Mouse (Mus musculus): ENCODE data around the gene Lysmd4.
A peak's percentile ranks its signal among the peaks of the same experiment; 100 is the strongest.

Lysmd4 gene

GRCm38 (mm10) chr7:67230640-67231140, 8.3 kb downstream of the Lysmd4 start:
- no peak for DNase-seq (ENCODE audit: low spot score in 2 of 2)

DNA sequence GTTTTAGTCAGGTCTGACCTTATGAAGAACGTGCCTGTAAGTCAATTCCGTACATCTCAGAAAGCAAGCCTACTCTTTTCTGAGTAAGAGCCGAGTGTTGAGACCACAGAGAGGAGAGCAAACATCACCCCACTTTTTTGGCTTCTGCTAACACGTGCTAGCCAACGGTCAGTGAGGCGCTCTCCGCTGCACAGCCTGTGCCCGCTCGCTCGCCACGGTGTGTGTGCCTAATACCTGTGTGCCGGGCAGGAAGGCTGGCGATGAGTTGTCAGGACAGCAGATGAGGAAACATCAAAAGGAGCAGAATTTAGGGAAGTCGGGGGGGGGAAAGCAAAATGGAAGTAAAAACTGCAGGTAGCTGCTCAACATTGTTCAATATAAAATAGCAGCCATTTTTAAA, 10.2 kb downstream of the Lysmd4 start:
- no peak for DNase-seq (ENCODE audit: low spot score in 2 of 2)

DNA sequence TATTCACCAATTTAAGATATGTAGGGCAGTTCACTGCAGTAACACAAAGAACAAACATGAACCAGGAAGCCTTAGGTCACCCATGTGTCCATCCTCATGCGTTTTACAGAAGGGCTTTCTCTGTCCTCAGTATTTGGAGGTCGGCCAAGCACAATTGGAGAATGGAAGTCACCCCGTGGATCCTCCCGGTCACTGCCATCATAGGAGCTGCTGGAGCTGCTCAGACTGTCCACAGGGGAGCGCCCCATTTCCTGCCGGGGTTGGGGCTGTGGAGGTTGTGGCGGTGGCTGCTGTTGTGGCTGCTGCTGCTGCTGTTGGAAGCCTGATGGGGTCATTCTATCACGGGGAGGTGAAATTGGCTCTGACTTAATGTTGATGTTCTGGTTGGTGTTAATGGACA, 12.5 kb downstream of the Lysmd4 start:
- no peak for DNase-seq (ENCODE audit: low spot score in 2 of 2)

- DNase-seq (ENCODE audit: low spot score in 2 of 2): no peak
Observed at GRCm38 (mm10) chr7:67236351-67236750, 14.0 kb downstream of the Lysmd4 start.

- no peak for DNase-seq (ENCODE audit: low spot score in 2 of 2)
Observed at GRCm38 (mm10) chr7:67237752-67238151, 15.4 kb downstream of the Lysmd4 start.

- DNase-seq (ENCODE audit: low spot score in 2 of 2): no peak
Observed at GRCm38 (mm10) chr7:67241969-67242368, 19.6 kb downstream of the Lysmd4 start.

DNA sequence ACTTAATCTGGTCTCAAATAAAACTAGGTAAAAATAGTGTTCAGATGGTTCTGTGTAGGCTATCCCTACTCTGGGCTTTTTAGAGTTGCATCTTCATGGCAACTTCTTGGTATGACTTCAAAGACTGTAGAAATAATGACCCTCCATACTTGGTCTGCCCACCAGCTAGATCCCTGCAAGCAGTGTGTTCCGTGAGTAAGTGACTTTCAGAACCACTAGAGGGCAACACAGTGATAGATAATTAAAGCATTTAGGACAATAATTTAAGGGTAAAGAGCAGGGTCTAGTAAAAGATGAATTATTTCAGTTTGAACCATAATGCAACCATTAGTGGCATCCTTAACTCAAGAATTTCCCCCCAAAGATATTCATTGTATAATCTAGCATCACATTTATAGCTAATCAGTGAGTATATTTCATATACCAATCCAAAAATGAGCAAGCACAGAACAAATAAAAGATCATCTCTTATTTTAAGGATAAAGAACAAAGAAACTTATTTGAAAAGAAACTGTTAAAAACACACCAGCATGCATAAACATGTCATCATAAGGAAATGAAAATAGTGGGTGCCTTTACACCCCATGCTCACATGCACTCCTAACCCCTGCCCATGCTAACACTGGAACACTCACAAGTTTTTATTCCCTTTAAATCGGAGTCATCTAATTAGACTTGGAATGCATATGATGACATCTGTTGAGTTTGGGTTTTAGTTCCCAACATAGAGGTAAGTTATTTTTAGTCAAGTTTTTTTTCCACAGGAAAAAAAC, 21.0 kb downstream of the Lysmd4 start:
- no peak for DNase-seq (ENCODE audit: low spot score in 2 of 2)

GRCm38 (mm10) chr7:67243894-67244282, 21.5 kb downstream of the Lysmd4 start:
- DNase-seq (ENCODE audit: low spot score in 2 of 2): no peak

DNA sequence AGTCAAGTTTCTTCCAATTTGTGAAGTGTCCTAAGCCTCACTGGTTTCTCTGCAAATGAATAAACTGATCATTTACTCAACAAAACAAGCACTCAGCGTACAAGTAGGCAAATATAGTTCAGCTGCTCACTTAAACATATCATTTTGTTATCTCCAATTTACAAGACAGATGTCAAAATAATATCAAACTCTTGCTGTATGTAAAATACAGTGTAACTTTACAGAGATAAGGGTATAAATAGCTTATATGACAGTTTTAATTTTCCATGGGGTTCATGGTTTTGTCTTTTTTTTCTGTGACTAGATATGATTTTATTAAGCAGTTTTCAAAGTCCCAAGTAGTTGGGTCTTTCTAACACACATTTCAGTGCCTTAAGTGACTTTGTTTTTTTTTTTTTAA, 22.9 kb downstream of the Lysmd4 start:
- DNase-seq (ENCODE audit: low spot score in 2 of 2): no peak

- DNase-seq (ENCODE audit: low spot score in 2 of 2): no peak
Observed at GRCm38 (mm10) chr7:67246067-67246466, 23.7 kb downstream of the Lysmd4 start.

DNA sequence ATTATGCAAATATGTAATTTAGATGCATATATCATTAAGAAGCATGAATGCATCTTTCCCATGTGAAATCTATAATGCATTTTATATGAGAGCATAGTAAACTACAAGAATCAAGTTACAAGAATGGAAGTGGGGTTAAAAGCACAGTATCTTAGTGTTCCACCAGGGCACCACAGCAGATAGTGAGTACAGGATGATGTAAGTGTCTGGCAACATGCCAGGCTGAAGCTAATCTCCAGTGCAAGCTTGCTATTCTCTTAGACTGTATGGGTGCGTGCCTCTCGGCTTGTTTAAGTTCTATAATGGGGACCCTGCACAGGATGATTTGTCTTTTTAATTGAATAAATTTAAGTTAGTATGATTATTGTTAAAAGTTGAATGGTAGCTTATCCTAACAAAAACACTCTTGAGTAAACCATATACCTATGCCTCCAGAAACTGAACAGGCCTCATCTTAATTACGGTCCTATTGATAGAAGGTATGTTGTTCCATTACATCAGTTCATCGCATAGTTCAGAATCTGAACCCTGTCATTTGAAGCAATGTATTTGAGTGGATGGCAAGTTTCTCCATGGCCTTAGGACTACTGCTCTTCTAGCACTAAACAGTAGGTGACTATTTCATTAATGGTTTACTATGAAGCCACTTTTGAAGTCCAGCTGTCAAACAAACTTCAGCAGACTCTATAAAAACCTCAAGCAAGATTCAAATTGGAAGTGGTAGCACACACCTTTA, 37.7 kb downstream of the Lysmd4 start:
- DNase-seq (ENCODE audit: low spot score in 2 of 2): peak; percentile 43 to 68

DNA sequence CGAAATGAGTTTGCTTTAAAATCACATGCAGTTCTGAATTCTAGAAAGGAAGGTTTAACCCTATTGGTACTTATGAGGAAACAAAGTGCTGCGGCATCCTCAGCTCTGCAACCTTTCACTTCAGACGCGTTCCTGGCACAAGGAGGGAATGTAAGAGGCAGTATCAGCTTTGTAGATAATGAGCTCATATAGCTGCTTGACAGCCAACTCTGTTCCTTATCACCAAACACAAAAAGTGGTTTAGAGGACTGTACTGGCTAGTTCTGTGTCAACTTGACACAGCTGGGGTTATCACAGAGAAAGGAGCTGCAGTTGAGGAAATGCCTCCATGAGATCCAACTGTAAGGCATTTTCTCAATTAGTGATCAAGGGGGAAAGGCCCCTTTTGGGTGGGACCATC, 48.1 kb downstream of the Lysmd4 start:
- DNase-seq (ENCODE audit: low spot score in 2 of 2): peak in 1 of 2 experiments; percentile 11

DNA sequence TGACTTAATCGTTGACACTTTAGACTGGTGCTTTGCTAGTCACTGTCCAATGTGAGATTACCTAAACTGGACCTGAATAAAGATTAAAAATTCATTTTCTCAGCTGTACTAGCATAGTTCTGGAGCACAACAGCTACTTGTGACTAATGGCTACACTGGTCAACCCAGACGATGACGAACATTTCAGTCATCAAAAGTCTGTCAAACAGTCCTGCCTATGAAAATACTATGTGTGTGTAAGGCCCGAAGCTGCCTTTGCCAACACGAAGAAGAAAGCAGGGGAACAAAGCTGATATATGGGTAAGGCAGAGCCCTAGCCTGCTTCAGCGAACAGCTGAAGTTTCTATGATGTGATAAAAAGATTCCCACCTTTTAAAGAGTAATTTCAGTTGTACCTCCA, 61.2 kb downstream of the Lysmd4 start:
- no peak for DNase-seq (ENCODE audit: low spot score in 2 of 2)

GRCm38 (mm10) chr7:67287456-67287855, 65.1 kb downstream of the Lysmd4 start:
- DNase-seq (ENCODE audit: low spot score in 2 of 2): no peak

DNA sequence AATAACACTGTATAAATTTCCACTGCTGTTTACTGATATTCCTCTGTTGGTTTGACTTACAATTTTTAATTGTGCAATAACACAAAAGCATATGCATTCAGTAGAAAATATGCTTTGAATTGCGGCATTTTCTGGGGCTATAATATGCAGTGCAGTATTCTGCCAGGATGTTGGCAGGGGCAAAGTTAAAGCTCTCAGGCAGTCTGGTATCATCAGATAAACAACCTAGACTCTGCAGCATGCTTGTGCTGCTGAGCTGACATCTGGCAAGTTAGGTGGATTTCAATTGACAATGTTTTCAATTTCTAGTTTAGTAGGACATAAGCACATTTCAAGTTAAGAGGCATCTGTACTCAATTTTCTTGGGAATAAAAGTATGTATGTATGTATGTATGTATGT, 69.0 kb downstream of the Lysmd4 start:
- no peak for DNase-seq (ENCODE audit: low spot score in 2 of 2)

DNA sequence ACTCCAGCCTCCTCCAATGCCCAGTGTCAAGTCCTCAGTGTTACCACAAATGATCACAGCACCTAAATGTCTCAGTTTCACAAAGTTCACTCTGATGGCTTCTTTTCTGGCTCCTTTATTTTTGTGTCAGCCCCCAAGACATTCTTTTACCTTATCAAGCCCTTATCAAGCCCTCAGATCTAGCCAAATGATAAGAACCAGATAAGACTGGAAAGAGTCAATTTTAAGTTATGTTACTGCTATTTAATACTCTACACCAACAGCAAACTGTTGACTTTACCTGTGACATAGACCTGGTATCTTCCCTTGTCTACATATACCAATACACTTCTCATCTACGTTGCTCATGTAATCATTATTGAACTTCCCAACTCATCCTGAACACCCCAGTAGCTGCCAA, 74.1 kb downstream of the Lysmd4 start:
- no peak for DNase-seq (ENCODE audit: low spot score in 2 of 2)

DNA sequence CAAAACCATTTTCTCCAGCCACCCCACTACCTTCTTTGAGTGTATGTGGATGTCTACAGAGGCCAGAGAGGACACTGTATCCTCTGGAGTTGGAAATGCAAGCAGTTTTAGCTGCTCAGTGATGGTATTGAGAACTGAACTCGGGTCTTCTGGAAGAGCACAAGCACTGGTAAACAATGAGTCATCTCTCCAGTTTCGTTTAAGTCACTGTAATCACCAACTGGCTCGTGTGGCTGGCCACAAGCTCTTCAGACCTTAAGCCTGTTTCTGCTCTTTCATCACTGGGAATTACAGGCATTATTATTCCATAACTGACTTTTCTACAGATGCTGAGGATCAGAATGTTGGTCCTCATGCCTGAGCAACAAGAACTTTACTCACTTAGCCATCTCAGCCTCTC, 82.6 kb downstream of the Lysmd4 start:
- no peak for DNase-seq (ENCODE audit: low spot score in 2 of 2)

- DNase-seq (ENCODE audit: low spot score in 2 of 2): no peak
Observed at GRCm38 (mm10) chr7:67307078-67307477, 84.7 kb downstream of the Lysmd4 start.

DNA sequence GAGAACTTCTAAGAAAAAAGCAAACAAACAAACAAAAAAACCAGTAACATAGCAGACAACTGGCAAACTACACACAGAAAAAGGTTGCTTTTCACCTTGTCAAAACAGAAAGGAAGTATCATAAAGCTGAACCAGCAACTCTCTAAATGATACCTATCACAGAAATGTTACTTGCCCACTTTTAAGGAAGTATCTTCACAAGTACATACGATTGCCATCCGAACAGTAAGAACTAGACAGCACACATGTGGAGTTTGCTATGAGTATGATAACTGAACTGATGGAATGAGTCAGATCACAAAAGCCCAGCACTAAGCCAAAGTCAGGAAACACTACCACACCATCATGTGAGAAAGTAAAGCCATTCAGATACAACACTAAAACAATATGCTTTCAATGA, 85.8 kb downstream of the Lysmd4 start:
- DNase-seq (ENCODE audit: low spot score in 2 of 2): no peak

DNA sequence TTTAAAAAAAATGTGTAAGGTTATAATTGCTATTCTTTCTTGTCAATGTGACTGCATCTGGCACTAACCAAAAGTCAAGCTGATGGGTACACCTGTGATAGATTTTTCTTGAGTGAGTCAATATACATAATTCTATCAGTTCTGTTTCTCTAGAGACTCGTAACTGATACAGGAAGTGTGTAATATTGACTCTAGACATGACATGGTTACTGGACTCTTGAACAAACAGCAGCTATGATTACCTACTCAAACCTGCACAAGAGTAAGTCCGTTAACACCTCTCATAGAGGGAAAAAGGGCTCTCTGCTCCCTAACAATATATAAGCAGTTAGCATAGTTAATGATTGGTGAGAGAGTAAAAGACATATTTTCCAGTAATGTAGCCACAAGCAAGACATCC, 87.8 kb downstream of the Lysmd4 start:
- DNase-seq (ENCODE audit: low spot score in 2 of 2): no peak

DNA sequence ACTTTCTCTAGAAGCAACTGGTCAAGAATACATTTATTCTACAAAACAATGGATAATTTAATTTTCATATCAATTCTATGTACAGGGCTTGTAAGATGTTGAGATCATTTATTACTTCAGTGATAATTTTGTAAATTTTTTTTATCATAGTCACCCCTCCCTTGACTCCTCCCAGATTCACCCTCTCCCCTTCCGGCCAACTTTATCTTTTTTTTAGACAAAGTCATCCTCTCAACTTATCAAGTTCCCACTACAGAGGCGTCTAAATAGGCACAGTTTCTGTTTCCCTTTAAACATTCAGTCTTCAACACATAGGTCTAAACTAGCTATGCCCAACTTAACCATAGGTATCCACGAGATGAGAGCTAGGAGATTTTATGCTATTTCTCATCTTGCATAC, 90.9 kb downstream of the Lysmd4 start:
- no peak for DNase-seq (ENCODE audit: low spot score in 2 of 2)

GRCm38 (mm10) chr7:67318697-67319096, 96.4 kb downstream of the Lysmd4 start:
- DNase-seq (ENCODE audit: low spot score in 2 of 2): no peak

GRCm38 (mm10) chr7:67320359-67320758, 98.0 kb downstream of the Lysmd4 start:
- DNase-seq (ENCODE audit: low spot score in 2 of 2): no peak

Measured in spleen, postnatal 36 days (tissue).